Mouse (Mus musculus) liver, embryonic 12.5 days (tissue): ENCODE results near the gene Gm29666. TPM values are rescaled to one million over a fixed set of nuclear protein-coding genes. Genes with fewer than 3 reads are reported as not detected.
"Not testable (repeated sequence)": the region's sequence is repeated elsewhere in the genome, so short reads cannot be mapped to it uniquely, and the experiment has no call there.

ENCODE experiments used
- ATAC-seq: fragments of 200-750 bp; cut with Nextera tagmentation; 2 replicates; pipeline ENCODE4 v1.8.0; 2017; ENCODE audit warnings: moderate number of reproducible peaks, mild to moderate bottlenecking, moderate library complexity
- H3K27ac ChIP-seq: fragments of 300-500 bp; sonication (generic); 2 replicates; pipeline ENCODE4 v1.5.1; 2016; ENCODE audit warnings: mild to moderate bottlenecking
- H3K27me3 ChIP-seq: fragments of 300-500 bp; sonication (generic); replicated peaks from 2 replicates; pipeline ENCODE4 v1.6.1; 2016; ENCODE audit warnings: mild to moderate bottlenecking, moderate library complexity
- H3K36me3 ChIP-seq: fragments of 300-500 bp; sonication (generic); 2 replicates; pipeline ENCODE4 v1.6.1; 2016; ENCODE audit warnings: mild to moderate bottlenecking, moderate library complexity
- H3K4me1 ChIP-seq: fragments of 300-500 bp; sonication (generic); 2 replicates; pipeline ENCODE4 v1.6.1; 2016
- H3K4me2 ChIP-seq: fragments of 300-500 bp; sonication (generic); 2 replicates; pipeline ENCODE4 v1.6.1; 2016; ENCODE audit warnings: mild to moderate bottlenecking, moderate library complexity
- H3K4me3 ChIP-seq: fragments of 300-500 bp; sonication (generic); 2 replicates; pipeline ENCODE4 v1.5.1; 2016; ENCODE audit warnings: mild to moderate bottlenecking, moderate library complexity
- H3K9ac ChIP-seq: fragments of 300-500 bp; sonication (generic); 2 replicates; pipeline ENCODE4 v1.6.1; 2016; ENCODE audit warnings: mild to moderate bottlenecking, moderate library complexity
- H3K9me3 ChIP-seq: fragments of 300-500 bp; sonication (generic); replicated peaks from 2 replicates; pipeline ENCODE4 v1.6.1; 2016; ENCODE audit warnings: mild to moderate bottlenecking, moderate library complexity
- WGBS: fragments of 180-500 bp; shearing (Covaris S2); methylation state at CpG from one replicate; pipeline ENCODE4 v1.1.7; 2016; ENCODE audit not compliant: insufficient replicate concordance; 5-methylcytosine and 5-hydroxymethylcytosine counted together
- polyA plus RNA-seq: library from polyadenylated mRNA; unstranded; fragments of >200 nt; fragmentation: Nextera tagmentation; extraction: Ambion mirVana; gene quantifications from 2 replicates; pipeline ENCODE4 v1.2.1, GENCODE M21; 2016

The Gm29666 gene
- polyA plus RNA-seq, 1 experiment from 2014 or later = 0.99 TPM

- Histone ChIP-seq H3K4me3 (no peak overlapping the region), H3K27me3 (no peaks in the 10 kb centered on the region), H3K9ac (no peak overlapping the region), H3K27ac (no peak overlapping the region), H3K4me1 (no peaks in the 10 kb centered on the region), H3K4me2 (no peak overlapping the region), H3K36me3 (no peaks in the 10 kb centered on the region), H3K9me3 (no peaks in the 10 kb centered on the region)
- 29% methylated on average over 7 of the region's 7 CpGs for WGBS
- no peak for ATAC-seq
Observed at GRCm38 (mm10) chr15:84898077-84898476, 21.8 kb downstream of the Gm29666 start.

- no peak for ATAC-seq
- no peak overlapping the region for H3K27ac ChIP-seq
Observed at GRCm38 (mm10) chr15:84896664-84897063, 23.2 kb downstream of the Gm29666 start.

GRCm38 (mm10) chr15:84896216-84896615 is 23.6 kb downstream of the Gm29666 start:
- not testable (repeated sequence) for H3K27me3 ChIP-seq, H3K4me3 ChIP-seq, H3K27ac ChIP-seq, H3K9ac ChIP-seq, H3K4me1 ChIP-seq, ATAC-seq, H3K9me3 ChIP-seq, H3K4me2 ChIP-seq, H3K36me3 ChIP-seq
- 50% methylated on average over 10 of the region's 10 CpGs for WGBS

More at GRCm38 (mm10) chr15:84896664-84897063, 23.2 kb downstream of the Gm29666 start:
- no peaks in the 10 kb centered on the region for H3K9me3 ChIP-seq
- H3K4me3 ChIP-seq = no peak overlapping the region
- no peak overlapping the region for H3K9ac ChIP-seq
- no peaks in the 10 kb centered on the region for H3K27me3 ChIP-seq
- H3K4me2 ChIP-seq = no peak overlapping the region
- H3K36me3 ChIP-seq = no peaks in the 10 kb centered on the region
- H3K4me1 ChIP-seq = no peaks in the 10 kb centered on the region
- 21% methylated on average over 1 of the region's 1 CpGs for WGBS

GRCm38 (mm10) chr15:84891658-84892057 is 28.2 kb downstream of the Gm29666 start:
- H3K9me3 ChIP-seq = no peaks in the 10 kb centered on the region
- no peak overlapping the region for H3K27ac ChIP-seq
- H3K4me2 ChIP-seq = no peak overlapping the region
- no peak overlapping the region for H3K9ac ChIP-seq
- no peak overlapping the region for H3K4me3 ChIP-seq
- 4% methylated on average over 3 of the region's 3 CpGs for WGBS
- no peaks in the 10 kb centered on the region for H3K4me1 ChIP-seq
- no peaks in the 10 kb centered on the region for H3K27me3 ChIP-seq
- no peaks in the 10 kb centered on the region for H3K36me3 ChIP-seq
- ATAC-seq = no peak

GRCm38 (mm10) chr15:84891246-84891645 is 28.6 kb downstream of the Gm29666 start:
- Histone ChIP-seq H3K9me3 (no peaks in the 10 kb centered on the region), H3K27me3 (no peaks in the 10 kb centered on the region), H3K9ac (no peak overlapping the region), H3K4me2 (no peak overlapping the region), H3K36me3 (no peaks in the 10 kb centered on the region), H3K27ac (no peak overlapping the region), H3K4me1 (no peaks in the 10 kb centered on the region), H3K4me3 (no peak overlapping the region)
- no peak for ATAC-seq
- WGBS = 42% methylated on average over 3 of the region's 3 CpGs

GRCm38 (mm10) chr15:84888066-84888465 is 31.8 kb downstream of the Gm29666 start:
- Histone ChIP-seq H3K9me3 (no peaks in the 10 kb centered on the region), H3K36me3 (no peaks in the 10 kb centered on the region), H3K9ac (no peak overlapping the region), H3K4me3 (no peak overlapping the region), H3K4me1 (no peaks in the 10 kb centered on the region), H3K4me2 (no peak overlapping the region), H3K27me3 (no peaks in the 10 kb centered on the region), H3K27ac (no peak overlapping the region)
- WGBS = 67% methylated on average over 12 of the region's 12 CpGs
- ATAC-seq = no peak

GRCm38 (mm10) chr15:84877029-84877815 is 42.6 kb downstream of the Gm29666 start:
- Histone ChIP-seq H3K36me3 (no peaks in the 10 kb centered on the region), H3K4me1 (no peaks in the 10 kb centered on the region), H3K9me3 (no peaks in the 10 kb centered on the region), H3K27ac (no peak overlapping the region), H3K4me2 (no peak overlapping the region), H3K9ac (no peak overlapping the region), H3K4me3 (no peak overlapping the region), H3K27me3 (no peaks in the 10 kb centered on the region)
- 61% methylated on average over 12 of the region's 12 CpGs for WGBS
- no peak for ATAC-seq

- Histone ChIP-seq H3K9ac (no peak overlapping the region), H3K9me3 (no peaks in the 10 kb centered on the region), H3K4me2 (no peak overlapping the region), H3K36me3 (no peaks in the 10 kb centered on the region), H3K4me1 (no peaks in the 10 kb centered on the region), H3K27ac (no peak overlapping the region), H3K4me3 (no peak overlapping the region), H3K27me3 (no peaks in the 10 kb centered on the region)
- ATAC-seq = no peak
- WGBS = 63% methylated on average over 4 of the region's 4 CpGs
Observed at GRCm38 (mm10) chr15:84873867-84874266, 46.0 kb downstream of the Gm29666 start.

- Histone ChIP-seq H3K27me3 (no peaks in the 10 kb centered on the region), H3K4me3 (no peak overlapping the region), H3K27ac (no peak overlapping the region), H3K36me3 (no peaks in the 10 kb centered on the region), H3K4me1 (no peaks in the 10 kb centered on the region), H3K9me3 (no peaks in the 10 kb centered on the region), H3K9ac (no peak overlapping the region), H3K4me2 (no peak overlapping the region)
- no peak for ATAC-seq
- 67% methylated on average over 11 of the region's 11 CpGs for WGBS
Observed at GRCm38 (mm10) chr15:84873079-84873478, 46.8 kb downstream of the Gm29666 start.

GRCm38 (mm10) chr15:84871802-84872201 is 48.0 kb downstream of the Gm29666 start:
- ATAC-seq = no peak

GRCm38 (mm10) chr15:84861911-84862310 is 57.9 kb downstream of the Gm29666 start:
- 79% methylated on average over 8 of the region's 8 CpGs for WGBS
- no peaks in the 10 kb centered on the region for H3K9me3 ChIP-seq
- 0 out of 2 replicates have a peak, but pooled peaks cover 2% of the 10 kb centered on the region for H3K4me1 ChIP-seq
- H3K36me3 ChIP-seq = no peaks in the 10 kb centered on the region
- H3K27ac ChIP-seq = no peak overlapping the region
- no peak overlapping the region for H3K9ac ChIP-seq
- no peak overlapping the region for H3K4me2 ChIP-seq
- no peak overlapping the region for H3K4me3 ChIP-seq
- no peak for ATAC-seq
- peaks cover 25% of the 10 kb centered on the region for H3K27me3 ChIP-seq

More at GRCm38 (mm10) chr15:84871802-84872201, 48.0 kb downstream of the Gm29666 start:
- Histone ChIP-seq H3K4me1 (no peaks in the 10 kb centered on the region), H3K27me3 (no peaks in the 10 kb centered on the region), H3K9ac (no peak overlapping the region), H3K27ac (no peak overlapping the region), H3K9me3 (no peaks in the 10 kb centered on the region), H3K4me2 (no peak overlapping the region), H3K4me3 (no peak overlapping the region), H3K36me3 (no peaks in the 10 kb centered on the region)
- WGBS = 64% methylated on average over 3 of the region's 3 CpGs
